Mouse (Mus musculus) kidney, postnatal 25 days (tissue): ENCODE data around the gene Casp8ap2.

ENCODE experiments used
- DNase-seq, 2 experiments: peaks; one replicate each; pipeline ENCODE4 v3.0.0; 2021; ENCODE audit warnings: mixed read lengths in 2 of 2

Casp8ap2 gene

DNA sequence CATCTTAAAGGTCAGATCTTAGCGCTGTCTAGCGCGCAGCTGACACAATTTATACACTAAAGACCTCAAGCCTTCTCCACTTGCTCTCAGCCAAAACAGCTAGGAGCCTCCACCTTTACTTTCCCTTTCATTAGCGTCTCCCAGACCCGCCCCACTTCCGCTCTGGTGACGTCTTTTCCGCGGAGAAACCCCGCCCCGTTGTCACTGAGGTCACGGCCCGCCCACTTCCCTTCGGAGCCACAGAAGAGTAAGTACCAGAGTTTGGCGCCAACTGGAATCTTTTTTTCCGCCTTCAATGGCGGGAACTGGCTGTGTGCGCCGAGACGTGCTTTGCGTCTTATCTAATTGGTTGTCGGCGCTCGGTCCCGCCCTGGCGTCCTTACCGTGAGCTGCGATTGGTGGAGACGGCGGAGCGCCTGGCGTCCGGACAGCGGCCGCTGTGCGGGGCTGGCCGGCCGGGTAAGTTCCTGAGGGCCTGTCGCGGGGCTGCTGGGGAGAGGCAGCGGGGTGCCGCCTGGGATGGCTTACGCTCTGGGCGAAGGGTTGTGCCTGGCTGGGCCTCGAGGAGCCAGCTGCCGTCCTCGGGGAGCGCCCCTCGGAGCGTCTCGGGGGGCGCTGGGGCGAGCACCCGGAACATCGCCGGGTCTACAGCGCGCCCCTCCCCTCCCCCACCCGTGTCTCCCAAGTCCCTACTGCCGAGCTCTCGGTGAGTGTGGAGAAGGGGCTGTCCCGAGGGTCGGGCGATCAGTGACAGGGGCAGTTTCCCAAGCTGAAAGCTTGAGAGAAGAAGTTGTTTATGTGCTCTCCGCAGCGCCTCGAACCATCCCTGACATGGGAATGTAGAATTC lies at the start of gene Casp8ap2:
Casp8ap2 (plus strand) TSS at position 418 of the 848 bp plus-strand sequence.
- peak; percentile 99 for DNase-seq

DNA sequence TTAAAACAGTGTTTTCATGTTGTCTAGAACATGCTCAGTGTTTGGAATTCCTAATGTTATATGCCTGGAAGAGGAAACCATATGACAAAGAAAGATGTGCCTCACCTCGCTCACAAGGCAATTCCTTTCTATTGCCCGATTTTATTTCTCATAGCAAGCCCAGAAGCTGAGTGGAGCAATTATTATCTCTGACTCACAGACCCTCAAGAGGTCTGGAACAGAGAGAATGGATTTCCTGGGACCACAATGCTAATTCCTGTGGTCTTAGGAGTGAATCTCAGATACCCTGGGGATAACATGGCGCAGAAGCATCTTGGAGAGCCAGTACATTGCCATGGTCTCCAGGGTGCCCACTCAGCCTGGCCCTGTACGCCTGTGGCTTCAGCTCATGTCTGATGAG lies 46.2 kb upstream of the Casp8ap2 start:
- no peak for DNase-seq

DNA sequence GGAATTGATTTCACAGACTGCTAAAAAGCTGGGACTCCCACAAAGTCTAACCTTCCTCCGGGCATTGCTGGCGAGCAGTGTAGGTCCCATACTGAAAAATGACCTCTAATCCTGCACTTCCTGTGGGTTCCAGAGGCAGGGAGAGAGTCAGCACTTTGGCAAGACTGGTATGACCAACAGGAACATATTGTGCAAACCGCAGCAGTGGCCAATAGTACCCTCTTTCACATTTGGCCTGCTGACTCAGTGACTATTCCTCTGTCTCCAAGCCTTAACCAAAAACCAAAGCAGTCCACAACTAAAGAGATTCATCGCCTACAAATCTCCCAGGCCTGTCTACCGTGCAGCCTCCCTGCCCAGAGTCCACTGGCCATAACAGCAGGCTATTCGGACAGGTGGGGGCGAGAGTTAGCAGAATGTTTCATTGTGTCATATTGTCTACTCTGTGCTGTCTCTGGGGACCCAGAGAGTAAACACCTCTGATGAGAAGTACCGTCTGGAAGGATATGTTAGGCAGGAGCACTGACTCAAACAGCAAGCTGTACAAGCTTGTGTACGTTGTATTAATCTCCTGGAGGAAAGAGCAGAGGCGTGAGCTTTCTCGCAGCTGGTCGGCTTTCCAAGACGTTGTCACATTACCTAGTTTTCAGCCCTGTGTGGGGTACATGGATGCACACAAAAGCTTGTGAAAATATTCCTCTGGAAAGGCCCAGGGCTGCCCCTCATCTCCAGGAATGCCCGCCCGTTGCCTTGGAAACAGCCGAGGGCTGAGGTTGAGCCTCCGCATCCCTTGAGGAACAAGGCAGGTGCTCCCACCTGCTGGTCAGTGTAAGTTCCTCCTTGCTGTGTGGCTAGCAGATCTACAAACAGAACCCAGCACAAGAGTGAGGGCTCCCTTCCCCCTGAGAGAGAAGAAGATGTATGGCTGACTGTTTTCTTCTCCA lies 45.0 kb upstream of the Casp8ap2 start:
- DNase-seq, result peak in 1 of 2 experiments; percentile 56

DNA sequence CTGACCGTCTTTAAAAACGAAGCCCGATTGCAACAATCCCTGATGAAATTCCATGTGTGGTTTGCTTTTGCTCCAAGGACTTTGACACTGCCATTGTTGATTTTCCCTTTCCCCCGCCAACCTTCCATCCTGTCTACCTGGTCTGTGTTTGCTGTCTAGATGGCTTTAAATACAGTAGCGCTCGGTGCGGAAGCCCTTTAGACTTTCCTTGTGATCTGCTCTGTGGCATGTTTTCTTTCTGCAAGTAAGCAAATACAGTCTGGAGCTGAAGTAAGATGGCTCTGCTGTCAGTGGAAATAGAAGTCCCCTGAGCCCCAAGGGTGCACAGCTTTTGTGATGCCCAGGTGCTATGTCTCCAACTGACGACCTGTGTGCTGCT lies 44.3 kb upstream of the Casp8ap2 start:
- DNase-seq, result no peak

DNA sequence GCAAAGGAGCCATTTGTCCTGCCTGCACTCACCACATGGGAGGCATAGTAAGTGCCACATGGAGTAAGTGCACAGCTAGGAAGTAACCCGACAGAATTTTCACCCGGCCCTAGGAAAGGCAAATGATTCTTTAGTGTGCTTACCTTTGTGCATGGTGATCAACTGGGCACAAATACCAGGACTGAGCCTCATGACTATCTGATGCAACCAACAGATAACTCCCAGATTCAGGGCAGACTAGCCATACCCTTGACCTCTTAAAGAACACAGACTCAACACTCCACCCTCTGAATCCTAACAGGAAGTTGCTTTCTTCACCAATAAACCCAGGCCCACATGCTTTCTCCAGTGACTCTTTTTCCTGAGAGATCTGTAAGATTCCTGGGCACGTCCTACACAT lies 43.8 kb upstream of the Casp8ap2 start:
- DNase-seq, result no peak

DNA sequence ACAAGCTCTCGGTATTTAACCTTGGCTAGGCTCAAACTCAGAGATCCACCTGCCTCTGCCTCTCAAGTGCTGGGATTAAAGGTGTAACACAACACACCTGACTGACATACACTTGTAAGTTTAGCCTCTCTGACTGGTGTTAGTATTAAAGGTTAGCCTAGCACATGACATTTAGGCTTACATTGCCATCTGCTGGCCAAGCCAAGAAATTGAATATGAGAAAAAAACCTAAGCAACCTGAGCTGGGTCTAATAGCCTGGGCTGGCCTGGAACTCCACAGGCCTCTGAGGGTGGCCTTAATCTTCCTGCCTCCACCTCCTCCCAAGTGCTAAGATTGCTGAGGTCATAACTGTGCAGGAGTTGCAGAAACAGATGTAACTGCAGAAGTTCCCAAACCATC lies 43.1 kb upstream of the Casp8ap2 start:
- DNase-seq, result peak in 1 of 2 experiments; percentile 27

DNA sequence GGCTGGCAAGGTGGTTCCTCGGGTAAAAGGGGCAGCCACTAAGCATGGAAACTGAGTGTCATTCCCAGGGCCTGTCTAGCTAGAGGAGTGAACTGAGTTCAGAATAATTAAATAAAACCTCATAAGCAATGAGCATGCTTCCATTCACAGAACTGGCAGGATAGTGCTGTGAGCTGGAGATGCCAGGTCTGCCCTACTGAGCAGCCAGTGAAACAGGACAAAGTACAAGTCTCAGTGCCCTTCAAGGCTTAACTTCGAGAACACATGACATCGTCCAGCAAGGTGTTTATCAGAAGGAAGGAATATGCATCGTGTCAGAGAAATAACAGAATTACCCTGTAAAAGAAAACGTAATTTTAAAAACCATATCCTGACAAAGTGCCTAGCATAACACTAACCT lies 41.7 kb upstream of the Casp8ap2 start:
- no peak for DNase-seq

DNA sequence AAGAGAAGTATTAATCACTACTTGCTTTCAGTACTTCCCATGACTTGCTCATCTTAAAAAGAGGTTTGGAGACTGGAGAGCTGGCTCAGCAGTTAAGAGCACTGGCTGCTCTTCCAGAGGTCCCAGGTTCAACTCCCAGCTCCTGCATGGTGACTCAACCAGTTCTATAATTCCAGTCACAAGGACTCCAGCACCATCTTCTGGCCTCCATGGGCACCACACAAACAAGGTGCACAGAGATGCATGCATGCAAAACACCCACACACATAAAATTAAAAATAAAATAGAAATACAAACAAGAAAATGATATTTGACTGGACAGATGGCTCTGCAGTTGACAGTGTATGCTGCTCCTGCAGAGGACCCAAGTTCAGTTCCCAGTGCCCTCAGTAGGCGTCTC lies 40.6 kb upstream of the Casp8ap2 start:
- DNase-seq, result no peak

DNA sequence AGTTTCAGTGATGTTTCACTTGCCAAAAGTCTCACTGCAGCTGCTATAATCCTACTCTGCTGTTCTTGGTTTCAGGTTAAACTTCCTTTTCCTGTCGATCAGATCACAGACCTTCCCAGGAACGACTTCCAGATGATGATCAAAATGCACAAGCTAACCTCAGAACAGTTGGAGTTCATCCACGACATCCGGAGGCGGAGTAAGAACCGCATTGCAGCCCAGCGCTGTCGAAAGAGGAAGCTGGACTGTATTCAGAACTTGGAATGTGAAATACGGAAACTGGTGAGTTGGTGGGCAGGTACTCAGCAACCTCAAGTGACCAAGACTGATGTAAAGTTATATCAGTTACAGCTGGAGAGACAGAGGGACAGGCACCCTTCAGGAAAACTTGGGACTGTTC lies 40.1 kb upstream of the Casp8ap2 start:
- no peak for DNase-seq

DNA sequence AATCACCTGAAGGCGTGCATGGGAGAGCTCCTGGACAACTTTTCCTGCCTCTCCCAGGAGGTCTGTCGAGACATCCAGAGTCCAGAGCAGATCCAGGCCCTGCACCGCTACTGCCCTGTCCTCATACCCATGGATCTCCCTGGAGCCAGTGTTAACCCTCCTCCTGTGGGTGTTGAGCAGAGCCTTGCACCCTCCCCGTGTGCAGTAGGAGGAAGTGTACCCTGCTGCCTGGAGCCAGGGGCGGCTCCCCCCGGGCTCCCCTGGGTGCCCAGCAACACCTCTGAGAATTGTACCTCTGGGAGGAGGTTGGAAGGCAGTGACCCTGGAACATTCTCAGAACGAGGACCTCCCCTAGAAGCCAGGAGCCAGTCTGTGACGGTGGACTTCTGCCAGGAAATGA lies 35.4 kb upstream of the Casp8ap2 start:
- DNase-seq, result no peak

DNA sequence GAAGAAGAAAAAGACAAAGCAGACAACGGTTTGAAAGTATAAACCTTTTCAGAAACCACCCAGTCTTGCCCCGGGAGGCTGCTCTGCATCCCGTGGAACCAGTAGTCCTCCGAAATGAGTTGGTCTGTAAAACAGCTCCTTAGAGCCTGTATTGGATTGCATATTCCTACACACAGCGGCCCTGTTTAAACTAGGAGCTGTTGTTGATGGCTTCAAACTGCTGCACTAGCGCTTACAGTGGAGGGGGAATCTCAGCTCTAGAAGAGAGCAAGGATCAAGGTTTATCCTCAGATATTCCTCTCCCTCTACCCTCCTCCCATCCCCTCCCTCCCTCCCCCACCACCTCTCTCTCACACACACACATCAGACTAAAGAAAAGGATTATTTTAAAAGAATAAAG lies 31.1 kb upstream of the Casp8ap2 start:
- DNase-seq, result no peak

DNA sequence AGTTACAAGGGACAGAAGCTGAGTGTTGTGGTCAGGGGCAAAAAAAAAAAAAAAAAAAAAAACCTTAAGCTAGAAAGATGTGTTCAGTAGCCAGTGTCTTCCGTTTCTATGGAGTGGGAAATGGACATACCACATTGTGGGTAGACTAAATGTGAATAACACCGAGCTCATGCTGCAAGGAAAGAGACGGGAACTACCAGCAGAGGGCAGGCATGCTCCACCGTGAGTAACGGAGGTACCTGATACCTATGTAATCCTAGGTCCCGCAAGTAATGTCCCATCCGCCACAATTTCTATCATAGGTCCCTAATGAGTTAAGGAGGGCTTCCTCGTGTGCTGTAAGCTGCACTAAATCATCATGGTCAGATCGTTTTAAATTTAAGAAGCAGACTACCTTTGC lies 28.7 kb upstream of the Casp8ap2 start:
- peak; percentile 61 to 82 for DNase-seq

DNA sequence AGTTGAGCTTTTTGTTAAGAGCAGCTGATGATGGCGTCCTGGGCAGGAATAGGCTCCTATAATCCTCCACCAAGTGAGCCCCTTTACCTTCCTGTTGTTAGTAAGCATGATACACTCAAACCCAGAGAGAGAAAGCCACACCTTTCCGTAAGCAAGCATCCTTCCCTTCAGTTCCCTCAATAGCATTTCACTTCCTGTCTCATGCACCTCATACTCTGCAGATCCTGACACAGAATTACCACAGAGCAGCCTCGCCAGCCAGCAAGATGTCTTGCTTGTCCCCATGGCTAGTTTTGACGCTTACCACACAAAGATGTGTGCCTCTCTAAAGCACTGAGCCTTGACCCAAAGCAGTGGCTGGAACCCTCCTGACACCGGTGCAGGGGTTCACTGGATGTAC lies 27.7 kb upstream of the Casp8ap2 start:
- no peak for DNase-seq

DNA sequence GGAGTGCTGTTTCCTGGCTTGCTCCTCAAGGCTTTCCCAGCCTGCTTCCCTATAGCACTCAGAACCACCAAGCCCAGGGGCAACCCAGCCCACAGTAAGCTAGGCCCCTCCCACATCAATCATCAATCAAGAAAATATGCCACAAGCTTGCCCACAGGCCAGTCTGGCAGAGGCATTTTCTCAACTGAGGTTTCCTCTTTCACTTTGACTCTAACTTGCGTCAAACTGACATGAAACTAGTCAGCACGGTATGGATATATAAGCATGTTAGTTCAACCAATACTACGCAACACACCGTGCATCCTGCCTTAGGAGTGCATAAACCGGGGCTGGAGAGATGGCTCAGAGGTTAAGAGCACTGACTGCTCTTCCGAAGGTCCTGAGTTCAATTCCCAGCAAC lies 27.0 kb upstream of the Casp8ap2 start:
- DNase-seq, result no peak

DNA sequence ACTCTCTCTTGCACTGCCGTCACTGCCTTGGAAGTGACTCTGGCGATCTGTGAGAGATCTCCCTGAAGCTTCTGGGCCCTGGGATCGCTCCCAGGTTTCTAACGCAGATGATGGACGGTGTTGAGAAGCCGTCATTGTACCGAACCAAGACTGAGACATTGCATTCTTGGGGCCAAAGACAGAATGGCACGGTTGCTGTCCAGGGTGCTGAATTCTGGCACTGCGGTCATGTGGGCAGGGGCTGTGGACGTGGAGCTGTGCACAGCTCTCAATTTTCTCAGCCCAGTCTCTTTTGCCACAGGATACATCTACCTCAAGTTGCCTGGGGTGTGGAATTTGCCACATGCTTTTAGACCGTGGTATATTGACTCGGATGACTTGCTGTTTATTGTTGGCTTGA lies 14.1 kb upstream of the Casp8ap2 start:
- DNase-seq, result peak; percentile 55 to 69

DNA sequence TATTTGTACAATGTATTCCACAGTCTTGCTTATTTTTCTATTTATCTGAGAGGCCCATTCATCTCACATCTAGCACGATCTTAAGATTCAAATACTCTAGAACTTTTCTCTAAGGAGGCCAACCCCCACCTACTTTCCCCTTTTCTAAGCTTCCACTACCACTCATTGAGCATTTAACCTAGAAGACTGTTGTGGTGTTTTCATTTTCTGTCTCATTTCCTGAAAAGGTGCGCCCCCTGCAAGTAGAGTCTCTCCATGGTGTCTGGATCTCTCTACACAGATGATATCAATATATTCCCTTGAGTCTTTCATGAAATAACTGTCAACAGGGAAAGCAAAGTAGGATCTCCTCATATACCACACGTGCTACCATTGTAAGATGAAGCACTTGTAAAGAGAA lies 12.6 kb upstream of the Casp8ap2 start, which contains the start of gene Gja10:
Gja10 (minus strand) TSS at position 101 of the 400 bp plus-strand sequence.
- DNase-seq, result no peak

DNA sequence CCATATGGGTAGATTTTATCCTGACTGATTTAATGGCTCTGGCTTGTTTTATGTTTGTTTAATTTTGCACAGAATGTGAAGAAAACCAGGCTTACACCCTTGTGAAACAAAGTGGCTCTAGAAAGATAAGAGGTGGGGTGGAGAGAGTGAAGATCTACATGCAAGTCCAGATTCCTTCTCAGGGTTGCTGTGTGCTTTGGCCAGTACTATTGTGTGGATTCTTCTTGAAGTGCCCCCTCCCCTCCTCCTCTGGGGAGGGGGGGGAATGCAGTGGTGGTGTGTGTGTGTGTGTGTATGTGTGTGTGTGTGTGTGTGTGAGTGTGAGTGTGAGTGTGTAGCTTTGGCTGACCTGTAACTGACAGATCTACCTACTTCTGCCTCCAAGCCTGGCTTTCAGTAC lies 6.4 kb downstream of the Casp8ap2 start:
- no peak for DNase-seq

DNA sequence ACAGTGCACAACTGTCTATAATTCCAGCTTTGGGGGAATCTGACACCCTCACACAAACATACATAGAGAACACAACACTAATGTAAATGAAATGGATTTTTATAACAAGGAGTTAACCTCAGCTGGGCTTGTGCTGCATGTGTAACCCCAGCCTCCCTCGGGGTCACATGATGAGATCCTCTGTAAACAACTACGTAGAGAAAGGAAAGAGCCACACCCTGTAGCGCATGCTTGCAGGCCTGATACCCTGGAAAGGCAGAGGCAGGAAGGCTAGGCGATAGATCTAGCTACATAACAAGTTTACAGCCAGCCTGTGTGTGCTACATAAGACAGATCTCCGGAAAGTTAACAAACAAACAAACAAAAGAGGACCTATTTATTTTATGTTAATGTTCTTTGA lies 36.4 kb downstream of the Casp8ap2 start:
- no peak for DNase-seq

DNA sequence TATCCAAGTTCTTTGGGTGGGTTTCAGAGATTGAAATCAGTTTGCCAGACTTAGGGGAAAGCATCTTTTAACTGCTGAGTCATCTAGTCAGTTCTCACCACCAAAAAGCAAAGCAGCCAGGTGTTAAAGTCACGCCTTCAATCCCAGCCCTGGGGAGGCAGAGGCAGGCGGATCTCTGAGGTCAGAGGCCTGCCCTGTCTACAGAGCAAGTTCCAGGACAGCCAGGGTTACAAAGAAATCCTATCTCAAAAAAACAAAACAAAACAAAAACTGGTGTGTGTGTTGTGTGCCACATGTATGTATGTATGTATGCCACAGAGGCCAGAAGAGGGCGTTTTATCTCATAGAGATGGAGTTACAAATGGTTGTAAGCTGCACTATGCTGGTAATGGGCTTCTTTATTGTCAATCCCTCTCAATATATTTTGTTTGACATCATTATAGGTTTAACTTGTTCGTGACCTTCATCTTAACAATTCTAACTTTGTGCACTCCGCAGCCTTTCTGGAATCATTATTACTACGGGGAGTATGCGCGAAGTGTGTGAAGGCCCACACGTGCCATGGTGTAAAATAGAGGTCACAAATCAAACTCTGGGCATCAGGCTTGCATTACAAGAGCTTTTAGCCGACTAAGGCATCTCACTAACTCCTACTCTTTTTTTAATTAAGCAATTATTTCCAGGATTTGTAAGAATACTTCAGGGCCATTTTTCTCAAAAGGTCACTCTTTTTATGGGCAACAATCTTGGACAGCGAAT lies 41.1 kb downstream of the Casp8ap2 start:
- DNase-seq, result no peak

DNA sequence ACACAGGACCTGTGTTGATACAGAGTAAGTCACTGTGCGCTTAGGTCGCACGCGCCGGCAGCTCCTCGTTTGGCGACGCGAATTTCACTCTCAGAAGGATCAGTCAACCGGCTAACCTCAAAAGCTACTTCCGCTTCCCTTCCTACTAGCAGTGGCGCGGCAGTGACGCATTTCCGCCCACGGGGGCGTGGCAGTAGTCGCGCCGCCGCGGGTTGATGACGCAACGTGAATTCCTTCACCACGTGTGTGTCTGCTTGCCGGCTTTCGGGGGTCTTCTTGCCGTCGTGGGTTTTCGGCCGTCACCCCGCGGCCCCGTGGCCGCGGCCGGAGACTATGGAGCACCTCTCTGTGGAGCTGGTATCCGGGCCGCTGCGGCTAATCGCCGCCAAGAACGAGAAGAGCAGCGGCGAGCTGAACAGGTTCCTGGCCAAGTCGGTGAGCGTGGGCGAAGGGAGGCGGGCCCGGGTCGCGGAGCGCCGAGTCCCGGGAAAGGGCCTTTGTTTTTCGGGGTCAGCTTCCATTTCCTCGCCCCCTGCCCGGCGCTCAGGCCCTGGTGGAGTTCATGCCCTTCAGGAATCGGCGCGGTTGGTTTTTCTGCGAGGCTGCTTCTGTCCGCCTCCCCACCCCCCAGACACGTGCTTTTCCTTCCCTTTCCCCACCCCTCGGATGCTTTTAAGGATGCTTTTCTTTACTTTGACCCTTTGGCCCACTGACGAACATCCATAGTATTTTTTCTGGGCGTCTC lies 41.8 kb downstream of the Casp8ap2 start, which contains the start of gene Mdn1:
Mdn1 (plus strand) TSS at position 202 of the 745 bp plus-strand sequence.
- peak; percentile 96 for DNase-seq

DNA sequence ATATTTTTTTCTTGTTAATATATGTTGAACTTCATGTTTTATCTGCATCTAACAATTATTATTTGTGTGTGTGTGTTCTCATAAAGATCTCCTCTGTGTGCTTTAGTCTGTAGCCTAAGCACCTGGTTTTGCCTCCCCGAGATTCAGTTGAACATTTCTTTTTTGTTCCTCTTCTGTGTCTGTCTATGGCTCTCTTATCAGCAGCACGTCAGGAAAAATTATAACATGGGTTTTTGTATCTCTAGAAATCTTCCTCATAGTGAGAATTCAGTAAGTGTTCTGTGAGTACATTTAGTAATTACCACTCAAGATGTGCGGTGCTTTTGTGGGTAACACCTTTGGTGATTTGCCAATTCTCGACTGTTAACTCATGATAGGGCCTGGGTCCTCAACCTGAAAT lies 50.6 kb downstream of the Casp8ap2 start:
- DNase-seq, result no peak

DNA sequence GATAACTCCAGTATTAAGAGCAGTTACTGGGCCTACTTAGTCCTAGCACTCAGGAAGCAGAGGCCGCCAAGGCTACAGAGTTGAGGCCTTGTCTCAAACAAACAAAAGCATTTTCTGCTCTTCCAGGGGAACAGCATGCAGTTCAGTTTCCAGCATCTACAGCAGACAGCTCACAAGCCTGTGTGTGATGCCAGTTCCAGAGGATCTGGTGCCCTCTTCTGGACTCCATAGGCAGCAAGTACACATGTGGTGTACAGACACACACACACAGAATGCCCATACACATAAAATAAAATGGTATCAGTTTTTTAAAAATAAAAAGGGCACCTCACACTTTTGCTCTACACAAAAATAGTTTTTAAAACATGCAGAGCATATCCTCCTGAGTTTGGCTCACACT lies 53.0 kb downstream of the Casp8ap2 start:
- no peak for DNase-seq
